Mouse (Mus musculus) embryo, embryonic 10 days (tissue): ENCODE data around the gene Glrx.
A peak's percentile ranks its signal among the peaks of the same experiment; 100 is the strongest.
"Not testable (repeated sequence)": the region's sequence is repeated elsewhere in the genome, so short reads cannot be mapped to it uniquely, and the experiment has no call there.

Experiments
- DNase-seq: peaks from one replicate; pipeline ENCODE4 v3.0.0-alpha.2; 2015; ENCODE audit warnings: low spot score

Glrx gene

DNA sequence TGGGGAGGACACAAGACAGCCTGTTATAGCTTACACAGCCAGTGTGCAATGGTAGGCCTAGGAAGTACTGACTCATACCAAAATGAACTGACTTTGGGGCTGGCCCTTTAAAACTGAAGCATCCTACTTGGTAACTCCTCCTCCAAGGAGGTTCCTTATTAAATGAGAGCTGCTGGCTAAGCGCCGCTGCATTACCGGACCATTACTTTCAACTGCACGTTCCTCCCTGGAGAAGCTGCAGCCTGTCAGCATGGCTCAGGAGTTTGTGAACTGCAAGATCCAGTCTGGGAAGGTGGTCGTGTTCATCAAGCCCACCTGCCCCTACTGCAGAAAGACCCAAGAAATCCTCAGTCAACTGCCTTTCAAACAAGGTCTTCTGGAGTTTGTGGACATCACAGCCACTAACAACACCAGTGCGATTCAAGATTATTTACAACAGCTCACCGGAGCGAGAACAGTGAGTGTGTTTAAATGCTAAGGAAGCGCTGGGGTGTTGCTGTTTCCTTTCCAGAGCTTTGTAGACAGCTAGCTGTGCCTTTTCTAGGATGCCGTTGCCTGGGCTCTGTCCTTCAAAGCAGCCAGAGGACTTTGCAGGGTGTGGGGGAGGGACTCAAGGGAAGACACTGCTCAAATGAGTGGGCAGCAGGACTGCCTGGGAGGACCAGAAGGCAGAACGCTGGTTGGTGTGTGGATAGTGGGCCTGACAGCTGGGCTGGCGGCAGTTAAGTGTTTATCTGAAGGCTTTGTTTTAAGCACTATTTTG lies at the start of gene Glrx:
Gene Glrx, plus strand, starts transcription at position 150 of the 763 bp plus-strand sequence.
- peak; percentile 79 for DNase-seq

DNA sequence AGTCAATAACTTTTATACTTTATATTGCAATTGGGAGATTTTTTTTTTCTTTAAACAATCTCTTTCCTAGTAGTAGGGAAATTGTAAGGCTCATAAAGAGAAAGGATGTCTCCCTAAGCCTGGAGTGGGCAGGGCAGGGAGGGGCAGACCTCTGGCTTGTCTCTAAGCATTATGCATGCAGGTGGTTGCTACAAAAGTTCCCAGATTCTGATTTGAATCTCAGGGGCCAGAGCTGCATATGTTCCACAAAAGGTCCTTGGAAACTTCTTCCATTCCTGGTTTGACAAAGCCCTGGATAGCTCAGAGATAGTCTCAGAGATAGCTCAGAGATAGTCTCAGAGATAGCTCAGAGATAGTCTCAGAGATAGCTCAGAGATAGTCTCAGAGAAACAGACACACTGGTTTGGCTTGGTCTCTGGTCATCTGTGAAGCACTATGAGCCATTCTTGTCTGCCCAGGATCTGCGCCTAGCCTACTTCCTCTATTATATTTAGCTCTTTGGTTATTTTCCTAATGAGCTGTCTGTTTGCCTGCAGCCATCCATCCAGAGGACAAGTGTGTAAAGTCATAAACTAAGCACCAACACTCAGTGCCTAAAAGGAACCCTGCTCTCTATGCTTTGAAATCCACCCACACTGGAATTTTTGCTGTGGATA lies 49.0 kb upstream of the Glrx start:
- DNase-seq = no peak

DNA sequence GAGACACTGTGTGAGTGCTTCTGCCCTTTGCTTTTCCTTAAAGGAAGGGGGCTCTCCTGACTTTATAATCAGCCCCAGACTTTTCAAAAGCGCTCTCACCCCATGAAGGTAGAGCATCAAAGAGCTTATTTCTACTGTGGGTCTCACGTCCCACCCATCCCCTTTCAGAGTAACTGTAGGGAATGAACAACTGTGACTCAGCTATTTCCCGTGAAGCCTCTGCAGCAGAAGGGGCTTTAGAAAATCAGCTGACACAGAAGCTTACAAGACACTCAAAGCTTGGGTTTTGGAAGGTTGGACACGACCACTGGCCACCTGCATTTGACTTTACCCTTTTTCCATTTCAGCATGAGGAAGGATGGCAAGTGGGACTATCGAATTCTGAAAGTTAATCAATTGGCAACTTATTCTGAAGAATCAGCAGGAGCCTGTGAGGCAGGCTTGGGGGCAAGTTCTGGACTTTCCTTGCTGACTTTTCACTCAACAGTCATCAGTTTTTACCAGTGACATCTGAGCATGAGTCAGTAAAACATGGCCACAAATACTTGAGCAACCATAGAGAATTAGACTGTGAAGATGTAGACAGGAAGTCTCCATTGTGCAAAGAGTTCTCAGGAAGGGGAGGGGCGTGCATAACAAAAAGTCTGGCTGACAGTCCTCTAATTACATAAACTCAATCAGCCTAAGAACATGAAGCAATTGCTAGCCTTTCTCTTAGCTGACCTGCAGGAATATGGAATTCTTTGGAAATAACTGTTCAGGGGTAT lies 45.6 kb upstream of the Glrx start:
- DNase-seq = peak; percentile 2

DNA sequence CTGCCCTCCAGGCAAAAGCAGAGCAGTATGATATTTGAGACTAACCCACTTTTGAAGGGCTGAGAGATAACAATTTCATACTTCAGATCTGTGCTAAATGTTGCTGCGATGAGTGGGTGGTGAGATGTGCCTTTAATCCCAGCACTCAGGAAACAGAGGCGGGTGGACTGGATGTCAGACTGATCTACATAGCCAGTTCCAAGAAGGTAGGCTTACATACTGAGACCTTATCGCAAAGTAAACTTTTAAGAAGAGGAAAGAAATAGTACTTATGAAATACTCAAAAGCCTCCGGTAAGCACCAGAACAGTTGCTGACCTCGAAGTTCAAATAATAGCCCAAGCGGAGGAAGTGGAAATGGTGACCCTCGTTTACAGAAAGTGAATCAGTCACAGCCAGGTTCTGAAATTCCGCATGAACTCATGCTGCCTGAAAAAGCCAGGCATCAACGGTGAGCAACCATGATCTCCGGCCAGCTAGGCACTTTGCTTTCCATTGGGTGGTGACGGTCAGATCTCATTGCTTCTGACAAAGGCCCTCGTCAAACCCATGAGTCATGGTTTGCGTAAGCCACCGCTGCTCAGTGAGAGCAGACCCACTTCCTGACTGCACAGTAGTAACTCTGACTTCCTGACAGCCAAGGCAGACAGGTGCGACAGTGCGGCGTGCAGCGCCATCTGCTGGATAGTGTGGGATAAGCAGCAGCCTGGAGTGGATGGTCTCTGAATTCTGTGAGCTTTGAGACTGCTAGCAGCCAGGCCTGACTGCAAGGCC lies 42.1 kb upstream of the Glrx start:
- DNase-seq = peak; percentile 96

DNA sequence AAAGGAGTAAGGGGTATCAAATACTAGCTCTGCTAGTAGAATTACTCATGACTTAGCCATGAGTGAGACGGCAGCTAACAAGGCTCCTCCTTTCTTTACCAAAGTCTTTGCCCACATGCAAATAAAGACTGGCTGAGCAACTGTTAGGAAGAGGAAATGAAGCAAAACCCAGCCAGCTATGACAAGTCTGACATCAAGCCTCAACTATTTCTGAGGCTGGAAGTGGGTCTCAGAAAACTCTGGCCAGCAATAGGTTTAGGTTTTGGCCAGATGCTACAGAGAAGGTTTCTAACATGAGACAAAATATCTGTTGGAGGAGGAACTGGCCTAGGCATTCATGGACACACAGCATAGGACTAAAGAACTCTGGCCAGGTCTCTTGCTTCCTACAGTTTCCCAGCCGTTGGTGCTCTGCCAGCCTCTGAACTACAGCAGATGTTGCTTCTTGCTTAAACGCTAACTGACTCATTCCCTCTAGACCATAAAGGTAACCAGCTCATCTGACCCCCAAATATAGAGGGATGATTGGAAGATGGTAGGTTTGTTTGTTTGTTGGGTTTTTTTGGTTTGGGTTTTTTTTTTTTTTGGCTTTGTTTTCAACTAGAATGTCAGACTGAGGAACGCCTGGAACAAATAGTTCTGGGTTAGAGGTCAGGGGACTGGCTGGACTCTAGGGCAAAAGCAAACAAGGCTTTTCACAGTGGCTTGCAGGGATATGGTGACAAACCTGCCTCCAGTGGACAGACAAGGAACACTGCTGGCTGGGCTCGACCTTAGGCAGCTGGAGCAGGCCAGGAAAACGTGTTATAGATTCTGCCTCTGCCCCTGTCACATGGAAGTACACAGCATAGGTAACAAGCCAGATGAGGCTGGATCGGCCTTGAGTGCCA lies 41.0 kb upstream of the Glrx start:
- DNase-seq = peak; percentile 8

DNA sequence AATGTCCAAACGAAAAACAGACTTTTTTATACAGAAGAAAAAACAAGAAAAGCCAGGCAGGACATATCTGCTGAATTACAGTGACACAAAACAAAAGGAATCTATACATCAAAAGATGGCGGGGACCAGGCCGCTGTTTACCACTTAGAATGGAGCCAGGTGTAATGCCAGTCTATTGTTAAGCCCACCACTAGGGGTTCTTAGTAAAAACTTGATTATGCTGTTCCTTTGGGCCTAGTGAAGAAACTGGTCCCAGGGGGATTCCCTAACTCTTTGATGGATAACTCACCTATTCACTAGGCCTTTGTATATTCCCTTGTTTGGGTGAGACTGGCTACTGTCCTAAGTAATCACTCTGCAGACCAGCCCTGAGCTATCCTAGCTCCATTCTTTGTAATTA lies 40.2 kb upstream of the Glrx start:
- no peak for DNase-seq

DNA sequence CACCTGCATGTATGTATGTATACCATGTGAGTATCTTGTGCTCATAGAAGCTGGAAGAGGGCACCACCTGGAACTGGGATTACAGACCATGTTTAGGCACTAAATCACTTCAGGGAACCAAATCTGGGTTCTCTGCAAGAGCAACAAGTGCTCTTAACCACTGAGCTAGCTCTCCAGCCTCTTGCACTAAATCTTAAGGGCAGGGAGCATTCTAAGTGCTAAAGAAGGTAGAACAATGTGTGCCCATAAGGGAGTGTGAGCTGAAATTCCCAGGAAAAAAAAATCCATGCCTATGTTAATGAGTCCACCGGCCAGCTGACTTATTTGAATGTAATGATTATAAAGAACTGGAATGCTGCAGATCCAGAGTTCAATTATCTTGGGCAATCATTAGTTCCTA lies 31.7 kb upstream of the Glrx start:
- no peak for DNase-seq

DNA sequence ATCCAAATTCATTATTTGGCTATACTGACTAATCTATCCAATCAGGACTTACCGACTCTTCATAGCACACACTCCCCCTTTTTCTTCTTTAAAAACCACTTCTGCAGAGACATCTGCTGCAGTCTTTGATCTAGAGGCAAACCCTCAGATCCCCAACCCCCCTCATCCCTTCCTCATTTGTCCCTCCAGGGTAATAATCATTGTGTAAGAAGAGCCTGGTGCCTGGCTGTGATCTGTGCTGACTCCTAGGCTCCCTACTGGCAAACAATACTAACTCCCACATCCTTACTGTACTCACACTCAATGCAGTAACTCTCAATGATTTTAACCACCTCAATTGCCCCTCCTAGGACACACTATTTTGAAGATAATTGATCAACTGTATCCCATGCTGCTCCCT lies 29.7 kb upstream of the Glrx start:
- DNase-seq = no peak

DNA sequence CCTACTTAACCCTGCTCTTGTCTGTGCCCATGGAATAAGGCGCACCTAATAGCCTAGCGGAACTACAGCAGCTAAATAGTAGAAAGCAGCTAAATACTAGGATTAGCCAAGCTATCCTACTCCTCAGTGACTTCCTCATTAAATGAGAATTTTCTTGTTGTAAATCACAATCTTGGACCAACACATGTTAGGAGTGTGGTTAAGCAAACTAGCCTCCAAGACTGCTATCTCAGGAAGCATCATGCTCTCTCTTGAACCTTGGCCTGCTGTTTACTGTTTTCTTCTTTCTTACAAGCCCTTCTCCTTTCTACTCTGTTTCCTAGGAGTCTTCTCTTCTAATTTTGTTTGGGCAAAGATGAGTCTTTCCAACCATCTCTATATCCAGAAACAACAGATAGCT lies 22.5 kb upstream of the Glrx start:
- no peak for DNase-seq

DNA sequence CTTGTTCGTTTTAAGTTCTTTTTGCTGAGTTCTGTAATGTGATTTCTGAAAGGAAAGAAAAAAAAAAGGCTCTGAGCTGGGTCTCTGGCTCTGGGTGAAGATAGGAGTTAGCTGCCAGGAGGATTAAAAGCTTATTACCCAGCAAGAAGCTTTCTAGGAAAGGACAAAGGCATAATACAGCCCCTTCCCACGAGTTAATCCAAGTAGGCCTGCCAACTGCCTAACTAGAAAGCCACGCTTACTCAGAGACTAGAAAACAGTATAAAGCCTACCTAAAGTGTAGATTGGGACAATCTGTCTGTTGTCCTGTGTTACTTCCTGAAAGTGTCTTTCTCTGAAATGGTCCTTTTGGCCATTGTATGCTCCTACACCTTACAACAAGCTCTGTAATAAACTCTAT lies 21.2 kb upstream of the Glrx start:
- no peak for DNase-seq

DNA sequence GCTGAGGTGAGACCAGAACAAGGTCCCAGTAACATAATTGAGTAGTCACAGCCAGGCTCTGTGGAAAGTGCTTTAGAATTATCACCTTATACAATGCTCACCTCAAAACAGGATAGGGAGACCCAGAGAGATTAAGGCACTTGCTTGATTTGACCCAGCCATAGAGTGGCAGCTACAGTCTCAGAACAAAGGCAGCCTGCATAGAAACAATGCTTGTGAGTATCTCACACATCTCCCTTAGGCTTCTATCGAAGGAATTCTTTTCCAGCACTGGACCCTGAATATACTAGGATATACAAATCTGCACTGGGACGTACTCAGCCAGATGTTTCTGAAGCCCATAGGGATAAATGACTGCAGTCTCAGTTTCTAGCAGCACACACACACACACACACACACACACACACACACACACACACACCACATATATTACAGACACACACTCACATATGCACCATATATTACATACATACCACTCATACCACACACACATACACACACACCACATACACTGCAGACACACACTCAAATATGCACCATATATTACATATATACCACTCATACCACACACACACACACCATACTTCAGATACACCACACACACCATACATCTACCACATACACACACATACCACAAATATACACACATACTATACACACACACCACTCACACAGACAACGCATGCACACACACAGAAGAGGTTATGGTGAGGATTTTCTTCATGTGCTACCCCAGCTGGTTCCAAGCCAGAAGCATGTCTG lies 20.5 kb upstream of the Glrx start:
- DNase-seq = no peak

DNA sequence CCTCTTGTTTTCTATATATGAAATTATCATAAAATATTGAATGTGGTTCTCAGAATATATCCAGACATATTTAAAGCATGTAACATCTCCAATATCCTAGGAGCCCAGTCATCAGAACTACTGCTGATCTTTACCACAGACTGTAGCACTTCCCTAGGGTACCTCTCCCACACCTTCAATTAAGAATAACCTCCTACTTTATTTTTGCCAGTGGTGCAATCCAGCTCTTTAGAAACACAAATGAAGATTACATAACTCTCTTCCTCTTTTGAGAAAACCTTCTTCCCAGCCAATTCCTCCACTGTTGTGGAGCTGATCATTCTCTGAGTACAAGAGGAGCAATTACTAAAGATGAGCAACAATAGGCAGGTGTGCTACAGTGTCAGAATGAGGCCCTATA lies 19.8 kb upstream of the Glrx start:
- no peak for DNase-seq

DNA sequence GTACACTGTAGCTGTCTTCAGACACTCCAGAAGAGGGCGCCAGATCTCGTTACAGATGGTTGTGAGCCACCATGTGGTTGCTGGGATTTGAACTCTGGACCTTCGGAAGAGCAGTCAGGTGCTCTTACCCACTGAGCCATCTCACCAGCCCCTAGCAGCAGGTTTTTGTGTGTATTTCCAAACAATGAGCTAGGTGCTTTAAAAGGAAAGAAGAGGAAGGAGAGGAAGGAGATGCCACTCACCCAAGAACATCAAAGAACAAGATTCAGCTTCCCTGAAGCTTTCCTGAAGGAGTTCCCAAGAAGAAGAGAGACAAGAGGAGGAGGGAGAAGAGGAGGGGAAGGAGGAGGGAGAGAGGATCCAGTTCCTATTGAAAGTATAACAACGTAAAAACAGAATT lies 17.3 kb upstream of the Glrx start:
- not testable (repeated sequence) for DNase-seq

DNA sequence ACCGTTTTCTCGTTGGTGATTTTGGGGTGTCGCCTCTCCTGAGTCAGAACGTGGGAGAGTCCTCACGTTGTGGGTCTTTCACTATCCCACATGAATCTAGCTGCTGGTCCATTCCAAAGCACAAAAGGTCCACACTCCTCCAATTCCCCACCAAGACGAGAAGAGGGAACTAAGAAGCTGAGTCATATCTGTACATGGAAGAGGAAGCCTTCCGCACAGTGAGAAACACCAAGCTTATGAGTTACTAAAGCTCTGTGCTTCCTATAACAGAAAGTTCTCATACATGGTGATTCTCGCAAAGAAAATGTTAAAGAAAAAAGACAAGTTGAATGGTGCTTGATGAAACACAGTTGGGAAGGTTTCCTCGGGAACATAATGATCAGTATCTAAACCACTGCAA lies 16.5 kb upstream of the Glrx start:
- no peak for DNase-seq

DNA sequence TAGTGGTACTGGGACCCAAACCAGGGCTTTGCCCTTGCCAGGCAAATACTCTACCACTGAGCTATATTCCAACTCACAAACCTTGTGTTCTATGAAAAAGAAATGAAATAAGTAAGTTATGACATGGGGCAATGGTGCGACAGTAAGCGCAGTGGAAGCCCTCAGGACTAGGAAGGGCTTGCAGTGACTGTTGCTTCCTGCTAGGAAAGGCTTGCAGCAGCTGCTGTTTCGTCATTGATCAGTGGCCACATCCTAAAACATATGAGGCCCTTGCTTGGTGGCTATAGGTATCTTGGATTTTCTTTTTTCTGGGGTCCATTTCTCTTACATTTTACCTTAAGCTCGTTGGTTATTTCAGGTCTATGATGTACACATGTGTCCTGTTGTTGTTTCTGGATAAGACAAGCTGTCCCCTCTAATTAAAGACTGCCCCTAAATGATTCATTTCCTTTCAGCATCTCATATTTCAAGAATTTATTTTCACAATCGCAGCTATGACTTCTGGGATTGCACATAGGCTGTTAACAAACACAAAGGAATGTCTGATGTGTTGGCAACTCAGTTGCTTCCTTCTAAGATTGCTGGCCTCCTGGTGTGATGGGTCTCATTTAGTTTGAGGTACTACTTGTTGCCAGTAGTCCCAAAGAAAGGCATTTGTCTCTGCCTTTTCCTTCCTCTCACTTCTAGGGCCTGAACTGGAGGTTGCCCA lies 14.9 kb upstream of the Glrx start:
- DNase-seq = no peak

DNA sequence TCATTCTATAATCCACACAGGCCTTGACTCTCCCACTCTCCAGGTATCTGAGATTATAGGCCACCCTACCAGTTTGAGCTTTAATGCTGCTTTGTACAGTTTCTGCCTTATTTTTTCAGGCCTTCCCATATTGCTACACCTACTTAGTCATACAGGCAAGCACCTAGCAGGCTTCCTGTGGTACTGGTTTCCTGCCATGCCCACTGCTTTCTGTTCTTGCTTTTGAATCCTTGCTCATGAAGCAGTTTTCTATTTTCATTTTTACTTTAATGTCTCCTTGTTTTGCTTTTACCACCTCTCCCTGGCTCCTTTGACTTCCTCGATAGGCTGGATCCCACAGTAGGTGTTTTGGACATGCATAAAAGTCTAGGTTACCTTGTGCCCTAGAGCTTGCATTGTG lies 14.3 kb upstream of the Glrx start:
- DNase-seq = no peak

DNA sequence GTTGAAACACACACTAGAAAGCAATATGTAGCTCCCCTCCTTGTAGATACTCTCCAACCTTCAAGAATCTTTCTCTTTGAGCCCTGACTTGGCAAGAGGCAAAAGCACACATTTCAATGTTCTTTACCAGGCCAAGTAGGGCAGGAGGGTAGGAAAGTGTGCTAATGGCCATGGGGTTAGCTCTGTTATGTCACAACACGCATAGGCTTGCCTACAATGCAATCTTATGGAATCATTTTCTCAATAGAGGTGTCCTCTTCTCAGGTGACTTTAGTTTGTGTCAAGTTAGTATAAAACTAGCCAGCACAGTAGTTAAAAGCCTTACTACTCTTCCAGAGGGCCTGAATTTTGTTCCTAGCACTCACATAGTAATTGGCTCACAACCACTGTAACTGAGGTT lies 9.0 kb upstream of the Glrx start:
- DNase-seq = no peak

DNA sequence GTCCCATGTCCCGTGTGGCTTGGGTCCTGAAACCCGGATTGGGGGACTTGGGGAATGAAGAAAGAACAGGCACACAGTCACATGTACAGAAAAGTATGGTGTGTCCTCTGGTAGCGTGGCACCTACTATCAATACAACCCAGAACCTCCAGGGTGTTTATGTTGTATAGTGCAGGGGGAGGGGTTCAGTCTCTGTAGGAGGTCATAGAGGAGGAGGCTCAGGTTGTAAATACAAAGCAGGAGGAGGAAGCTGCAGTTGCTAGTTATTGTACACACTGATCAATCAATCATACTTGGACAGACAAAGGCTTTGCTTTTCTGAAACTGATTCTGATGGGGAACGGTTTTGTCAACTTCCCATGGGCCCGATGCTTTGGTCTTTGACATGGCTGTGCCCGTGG lies 8.0 kb upstream of the Glrx start:
- DNase-seq = no peak

DNA sequence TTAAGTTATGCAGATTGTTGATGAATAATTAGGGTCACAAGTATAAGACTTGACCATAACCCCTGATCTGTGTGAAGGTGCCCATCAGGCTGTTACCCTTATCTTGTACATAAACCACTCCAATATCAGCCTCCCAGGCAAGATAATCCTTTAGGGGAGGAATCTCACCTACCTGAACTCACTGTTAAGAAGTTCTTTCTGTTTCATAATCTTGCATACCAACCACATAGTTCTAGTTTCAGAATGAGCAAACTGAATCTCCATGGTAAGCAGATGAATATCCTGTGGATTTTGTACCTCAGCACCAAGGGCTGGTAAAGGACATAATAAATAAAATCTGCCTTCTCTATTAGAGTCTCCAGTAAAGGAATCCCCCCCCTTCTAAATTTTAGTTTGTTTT lies 7.0 kb upstream of the Glrx start:
- no peak for DNase-seq

DNA sequence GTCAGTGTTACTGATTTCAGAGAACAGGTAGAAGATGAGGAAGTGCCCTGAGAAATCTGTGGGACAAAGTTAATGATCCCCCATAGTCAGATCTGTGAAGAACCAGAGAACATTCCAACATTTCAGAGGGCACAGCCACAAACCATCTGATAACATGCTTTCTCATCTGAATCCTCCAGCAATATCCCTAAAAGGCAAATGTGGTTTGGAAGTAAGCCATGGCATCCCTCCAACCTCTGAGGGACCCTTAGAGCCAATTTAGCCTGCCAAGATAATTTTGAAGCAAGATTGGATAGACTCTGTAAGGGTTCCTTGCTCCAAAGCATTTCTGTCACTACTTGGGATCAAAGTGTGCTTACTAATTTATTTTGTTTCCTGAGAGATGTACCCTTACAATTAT lies 6.2 kb upstream of the Glrx start:
- no peak for DNase-seq
